Mouse (Mus musculus) heart, adult 2 months (tissue): ENCODE data around the gene Gnao1. TPM values are rescaled to one million over a fixed set of nuclear protein-coding genes. Genes with fewer than 3 reads are reported as not detected.

Source experiments
- DNase-seq, 2 experiments: peaks; one replicate each; pipeline ENCODE4 v3.0.0; 2021
- H3K27ac ChIP-seq: fragments of 200-600 bp; 2 replicates; pipeline ENCODE4 v1.8.1; 2022
- H3K27me3 ChIP-seq: fragments of 200-500 bp; 2 replicates; pipeline ENCODE4 v1.6.1; 2012; ENCODE audit warnings: mild to moderate bottlenecking, low read length, inconsistent platforms, mixed read lengths; ENCODE audit not compliant: control insufficient read depth, insufficient read depth
- H3K36me3 ChIP-seq: fragments of 200-500 bp; 2 replicates; pipeline ENCODE4 v1.6.1; 2012; ENCODE audit warnings: low read length, inconsistent platforms; ENCODE audit not compliant: control insufficient read depth, insufficient read depth
- H3K4me1 ChIP-seq: fragments of 200-500 bp; 2 replicates; pipeline ENCODE4 v1.6.1; 2011; ENCODE audit warnings: low read length; ENCODE audit not compliant: control insufficient read depth, insufficient read depth
- H3K4me3 ChIP-seq: fragments of 200-600 bp; 2 replicates; pipeline ENCODE4 v1.8.1; 2022
- H3K79me2 ChIP-seq: fragments of 200-500 bp; replicated peaks from 2 replicates; pipeline ENCODE4 v1.6.1; 2012; ENCODE audit warnings: mild to moderate bottlenecking, inconsistent platforms, low read length, moderate library complexity, mixed read lengths; ENCODE audit not compliant: control insufficient read depth, insufficient read depth
- H3K9ac ChIP-seq: fragments of 200-500 bp; 2 replicates; pipeline ENCODE4 v1.6.1; 2012; ENCODE audit warnings: low read depth, mild to moderate bottlenecking, control low read depth, inconsistent platforms, low read length, mixed read lengths
- CTCF ChIP-seq: fragments of 200-600 bp; IDR thresholded peaks from 2 replicates; pipeline ENCODE4 v1.8.1; 2022; ENCODE audit warnings: antibody characterized with exemption, mild to moderate bottlenecking, moderate library complexity
- EP300 ChIP-seq: fragments of 200-500 bp; IDR thresholded peaks from 2 replicates; pipeline ENCODE4 v1.6.1; 2011; ENCODE audit warnings: low read depth, low read length, control low read depth; ENCODE audit not compliant: insufficient read depth
- POLR2A ChIP-seq: fragments of 200-500 bp; IDR thresholded peaks from 2 replicates; pipeline ENCODE4 v1.6.1; 2011; ENCODE audit warnings: mild to moderate bottlenecking, low read depth, low read length, control low read depth; ENCODE audit not compliant: insufficient read depth
- WGBS: fragments of 180-500 bp; shearing (Covaris S2); methylation state at CpG from one replicate; pipeline ENCODE4 v1.1.7; 2018; 5-methylcytosine and 5-hydroxymethylcytosine counted together
- intact Hi-C: fragments of 180-260 bp; cut with DNase I; formaldehyde crosslinking; loops from one replicate; pipeline ENCODE4 v1.15.1; 2025
- polyA plus RNA-seq: library from polyadenylated mRNA; depleted of rRNA; stranded (reverse); fragments of >200 nt; gene quantifications from 2 replicates; pipeline ENCODE4 v1.2.3, GENCODE M21; 2012
- total RNA-seq, 2 experiments: library from RNA; stranded (reverse); gene quantifications; 2 replicates each; pipeline ENCODE4 v1.2.3; 2021

The Gnao1 gene
- total and polyA plus RNA-seq, 3 experiments, result 22.4 to 28.3 (median 23.7) TPM

DNA sequence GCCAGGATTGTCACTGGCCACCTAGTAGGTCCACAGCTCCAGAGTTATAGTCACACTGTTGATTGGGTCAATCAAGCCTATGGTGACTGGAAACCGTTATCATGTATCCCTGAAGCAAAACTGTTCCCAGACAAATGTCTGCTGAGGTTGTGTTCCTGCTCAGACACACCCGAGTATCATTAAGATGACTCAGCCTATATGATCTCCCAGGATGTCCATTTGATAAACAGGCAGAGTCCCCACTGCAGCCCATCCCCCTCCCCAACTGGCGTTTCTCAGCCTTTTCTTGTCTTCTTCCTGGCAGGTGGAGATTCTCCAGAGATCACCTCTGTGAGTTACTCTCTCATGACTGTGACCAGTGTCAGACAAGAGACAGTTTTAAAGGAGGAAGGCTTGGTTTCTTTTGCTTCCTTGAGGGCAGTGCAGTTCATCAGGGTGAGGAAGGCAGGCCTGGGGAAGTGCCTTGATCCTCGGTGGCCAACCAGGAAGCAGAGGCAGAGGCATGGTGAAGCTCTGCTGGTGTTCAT is 78.4 kb downstream of the Gnao1 start:
- intact Hi-C loops, result no loop called here
- Histone ChIP-seq H3K4me1 (peaks cover 3% of the 10 kb centered on the region), H3K27me3 (no peaks in the 10 kb centered on the region), H3K36me3 (no peaks in the 10 kb centered on the region), H3K79me2 (no peaks in the 10 kb centered on the region), H3K9ac (no peak overlapping the region), H3K27ac (no peak overlapping the region; the same call in 1 of the 2 replicates), H3K4me3 (no peak overlapping the region)
- 60% methylated on average over 4 of the region's 4 CpGs for WGBS
- TF ChIP-seq POLR2A, result no peak
- TF ChIP-seq EP300, result no peak
- no peak for TF ChIP-seq CTCF
- no peak for DNase-seq

- TF ChIP-seq POLR2A, result no peak
- Histone ChIP-seq H3K27me3 (no peaks in the 10 kb centered on the region), H3K9ac (no peak overlapping the region), H3K79me2 (no peaks in the 10 kb centered on the region), H3K27ac (peak overlapping the region; percentile 9), H3K4me1 (peaks cover 3% of the 10 kb centered on the region), H3K4me3 (no peak overlapping the region), H3K36me3 (no peaks in the 10 kb centered on the region)
- 71% methylated on average over 11 of the region's 11 CpGs for WGBS
- intact Hi-C loops, result no loop called here
- DNase-seq, result no peak
These were observed 79.1 kb downstream of the Gnao1 start for GRCm38 (mm10) chr8:93888702-93889480.

GRCm38 (mm10) chr8:93893556-93893955 is 83.8 kb downstream of the Gnao1 start:
- intact Hi-C loops, result no loop called here
- DNase-seq, result no peak
- Histone ChIP-seq H3K79me2 (no peaks in the 10 kb centered on the region), H3K27me3 (no peaks in the 10 kb centered on the region), H3K27ac (no peak overlapping the region), H3K4me1 (peaks cover 3% of the 10 kb centered on the region; the same call in 1 of the 2 replicates), H3K36me3 (no peaks in the 10 kb centered on the region), H3K4me3 (no peak overlapping the region), H3K9ac (no peak overlapping the region)
- TF ChIP-seq POLR2A (no peak), CTCF (no peak), EP300 (no peak)
- 52% methylated on average over 3 of the region's 3 CpGs for WGBS

- H3K27me3 ChIP-seq, result no peaks in the 10 kb centered on the region
- DNase-seq, result peak; percentile 43 to 46
- H3K4me1 ChIP-seq, result no peaks in the 10 kb centered on the region; the same call in 1 of the 2 replicates
- no peak for TF ChIP-seq CTCF
- TF ChIP-seq POLR2A, result no peak
- H3K79me2 ChIP-seq, result no peaks in the 10 kb centered on the region
- H3K36me3 ChIP-seq, result no peaks in the 10 kb centered on the region
- WGBS, result 71% methylated on average over 7 of the region's 7 CpGs
- no peak overlapping the region for H3K9ac ChIP-seq
- intact Hi-C loops, result no loop called here
- H3K4me3 ChIP-seq, result no peak overlapping the region
- no peak overlapping the region; the same call in 1 of the 2 replicates for H3K27ac ChIP-seq
These were observed 87.2 kb downstream of the Gnao1 start for GRCm38 (mm10) chr8:93896841-93897551.

DNA sequence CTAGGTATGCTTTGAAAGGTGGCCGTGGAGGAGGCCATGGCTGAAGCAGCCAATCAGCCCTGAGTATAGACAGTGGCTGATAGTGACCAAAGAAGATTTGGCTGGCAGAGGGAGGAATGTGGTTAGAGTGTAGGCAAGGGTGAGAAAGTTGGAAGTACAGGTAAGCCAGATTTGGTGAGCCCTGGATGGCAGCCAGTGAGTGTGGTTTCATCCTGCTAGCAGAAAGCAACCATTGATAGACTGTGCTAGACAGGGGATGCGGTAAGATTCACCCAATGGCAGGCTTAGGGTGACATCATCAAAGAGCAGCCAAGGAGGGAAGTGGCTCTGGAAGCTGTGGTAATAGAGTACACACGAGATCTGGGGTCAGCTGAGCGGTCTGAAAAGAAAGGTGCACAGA is 88.8 kb downstream of the Gnao1 start:
- WGBS, result 77% methylated on average over 4 of the region's 4 CpGs
- Histone ChIP-seq H3K27ac (no peak overlapping the region), H3K27me3 (no peaks in the 10 kb centered on the region), H3K36me3 (no peaks in the 10 kb centered on the region), H3K9ac (no peak overlapping the region), H3K4me1 (no peaks in the 10 kb centered on the region; the same call in 1 of the 2 replicates), H3K79me2 (no peaks in the 10 kb centered on the region), H3K4me3 (no peak overlapping the region)
- intact Hi-C loops, result no loop called here
- TF ChIP-seq EP300, result no peak
- no peak for TF ChIP-seq CTCF
- TF ChIP-seq POLR2A, result no peak
- no peak for DNase-seq

DNA sequence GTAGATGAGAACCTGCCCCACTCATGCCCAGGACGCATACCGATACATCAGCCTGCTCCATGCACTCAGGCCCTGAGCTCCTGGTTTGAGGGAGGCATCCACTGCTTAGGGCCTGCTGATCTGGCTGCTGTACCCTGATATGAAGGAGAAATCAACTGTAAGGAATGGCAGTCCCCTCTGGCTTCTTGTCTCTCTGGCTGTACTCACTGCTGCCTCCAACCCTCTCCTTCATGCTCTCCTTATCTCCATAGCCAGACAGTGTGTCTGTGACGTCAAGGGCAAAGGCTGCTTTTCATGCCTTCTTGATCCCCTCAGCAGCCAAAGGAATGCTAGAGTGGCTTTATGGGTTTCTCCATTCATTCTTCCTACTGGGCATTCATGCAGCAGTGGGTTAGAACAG is 92.3 kb downstream of the Gnao1 start:
- Histone ChIP-seq H3K27me3 (no peaks in the 10 kb centered on the region), H3K9ac (no peak overlapping the region), H3K4me1 (peaks cover 4% of the 10 kb centered on the region; the same call in 1 of the 2 replicates), H3K79me2 (no peaks in the 10 kb centered on the region), H3K36me3 (no peaks in the 10 kb centered on the region), H3K27ac (no peak overlapping the region), H3K4me3 (no peak overlapping the region)
- WGBS, result 81% methylated on average over 3 of the region's 3 CpGs
- intact Hi-C loops, result no loop called here
- TF ChIP-seq CTCF (no peak), POLR2A (no peak), EP300 (no peak)
- DNase-seq, result no peak
